Mouse (Mus musculus) liver, postnatal 0 days (tissue): ENCODE results near the gene Cmtm5. TPM values are rescaled to one million over a fixed set of nuclear protein-coding genes. Genes with fewer than 3 reads are reported as not detected.

Experiments used
- ATAC-seq: fragments of 200-750 bp; cut with Nextera tagmentation; 2 replicates; pipeline ENCODE4 v1.8.0; 2017; ENCODE audit warnings: mild to moderate bottlenecking, moderate library complexity
- DNase-seq: peaks from one replicate; pipeline ENCODE4 v3.0.0-alpha.2; 2016
- H3K27ac ChIP-seq: fragments of 300-500 bp; sonication (generic); 2 replicates; pipeline ENCODE4 v1.5.1; 2014; ENCODE audit warnings: antibody characterized with exemption, moderate library complexity, mild to moderate bottlenecking, low read depth
- H3K27me3 ChIP-seq: fragments of 300-500 bp; sonication (generic); 2 replicates; pipeline ENCODE4 v1.6.1; 2014; ENCODE audit warnings: low read length, control low read depth, mixed read lengths; ENCODE audit not compliant: insufficient read depth
- H3K36me3 ChIP-seq: fragments of 300-500 bp; sonication (generic); replicated peaks from 2 replicates; pipeline ENCODE4 v1.6.1; 2014; ENCODE audit warnings: mild to moderate bottlenecking, control low read depth, low read length, moderate library complexity, mixed read lengths; ENCODE audit not compliant: insufficient read depth
- H3K4me1 ChIP-seq: fragments of 300-500 bp; sonication (generic); 2 replicates; pipeline ENCODE4 v1.6.1; 2014; ENCODE audit warnings: antibody characterized with exemption, mild to moderate bottlenecking, control low read depth; ENCODE audit not compliant: insufficient read depth
- H3K4me2 ChIP-seq: fragments of 300-500 bp; sonication (generic); 2 replicates; pipeline ENCODE4 v1.6.1; 2014; ENCODE audit warnings: low read depth, mild to moderate bottlenecking, low read length, moderate library complexity, mixed read lengths
- H3K4me3 ChIP-seq: fragments of 300-500 bp; sonication (generic); 2 replicates; pipeline ENCODE4 v1.5.1; 2014; ENCODE audit warnings: low read depth, low read length
- H3K9ac ChIP-seq: fragments of 300-500 bp; sonication (generic); replicated peaks from 2 replicates; pipeline ENCODE4 v1.6.1; 2014; ENCODE audit warnings: mild to moderate bottlenecking, moderate library complexity
- H3K9me3 ChIP-seq: fragments of 300-500 bp; sonication (generic); 2 replicates; pipeline ENCODE4 v1.6.1; 2016; ENCODE audit warnings: mild to moderate bottlenecking, control low read depth, low read length, mixed read lengths
- CTCF ChIP-seq: sonication (generic); IDR thresholded peaks from 2 replicates; pipeline ENCODE4 v1.5.1; 2016; ENCODE audit warnings: antibody characterized with exemption, low read depth
- EP300 ChIP-seq: IDR thresholded peaks from 2 replicates; pipeline ENCODE4 v1.6.1; 2016; ENCODE audit warnings: antibody characterized with exemption, low read depth, mild to moderate bottlenecking
- WGBS: fragments of 180-500 bp; shearing (Covaris S2); extraction: QIAGEN DNeasy Blood & Tissue Kit; methylation state at CpG from one replicate; pipeline ENCODE4 v1.1.7; 2014; ENCODE audit not compliant: insufficient replicate concordance; 5-methylcytosine and 5-hydroxymethylcytosine counted together
- polyA plus RNA-seq: library from polyadenylated mRNA; unstranded; fragments of >200 nt; fragmentation: Nextera tagmentation; extraction: Ambion mirVana; gene quantifications from 2 replicates; pipeline ENCODE4 v1.2.1, GENCODE M21; 2015

Gene Cmtm5
- polyA plus RNA-seq, 1 experiment from 2014 or later, result not detected

DNA sequence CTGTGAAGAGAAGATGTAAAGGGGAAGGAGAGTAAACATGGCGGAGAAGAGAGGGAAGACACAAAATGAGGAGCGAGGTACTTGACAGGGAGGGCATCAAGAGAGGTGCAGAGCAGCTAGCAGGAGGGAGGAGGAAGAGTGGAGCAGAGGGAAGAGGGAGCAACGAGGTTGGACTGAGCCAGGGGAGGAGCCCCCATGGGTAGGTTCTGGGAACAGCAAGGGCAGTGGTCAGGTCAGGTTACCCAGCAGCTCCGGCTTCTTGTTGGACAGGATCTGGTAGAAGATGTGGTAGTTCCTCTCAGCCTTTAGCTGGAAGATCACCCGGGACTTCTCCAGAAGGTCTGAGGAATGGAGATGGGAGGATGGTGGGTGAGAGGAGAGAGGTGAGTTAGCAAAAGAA is 25.4 kb downstream of the Cmtm5 start:
- WGBS, result 59% methylated on average over 5 of the region's 5 CpGs
- TF ChIP-seq EP300 (no peak), CTCF (no peak)
- no peak overlapping the region for H3K4me2 ChIP-seq
- H3K4me3 ChIP-seq, result no peak overlapping the region
- no peaks in the 10 kb centered on the region for H3K4me1 ChIP-seq
- DNase-seq (no peak), ATAC-seq (no peak)
- H3K9me3 ChIP-seq, result no peaks in the 10 kb centered on the region
- no peaks in the 10 kb centered on the region for H3K36me3 ChIP-seq
- H3K27ac ChIP-seq, result no peak overlapping the region
- no peak overlapping the region for H3K9ac ChIP-seq
- no peaks in the 10 kb centered on the region for H3K27me3 ChIP-seq

DNA sequence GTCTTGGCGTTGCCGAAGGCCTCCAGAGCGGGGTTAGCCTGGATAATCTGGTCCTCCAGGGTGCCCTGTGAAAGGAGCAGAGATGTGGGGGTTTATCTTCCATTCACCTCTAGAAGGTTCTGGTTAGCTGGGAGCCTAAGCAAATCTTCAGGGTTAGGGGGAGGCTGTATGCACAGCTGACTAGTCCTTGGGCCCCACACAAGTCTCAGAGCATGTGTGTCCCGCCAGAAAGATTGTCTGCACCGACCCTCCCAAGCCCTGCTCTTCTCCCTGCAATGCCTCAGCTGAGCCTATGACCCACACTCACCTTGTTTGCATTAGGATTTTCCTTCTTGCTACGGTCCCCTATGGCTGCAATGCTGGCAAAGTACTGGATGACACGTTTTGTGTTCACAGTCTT is 26.7 kb downstream of the Cmtm5 start:
- Histone ChIP-seq H3K4me3 (no peak overlapping the region), H3K4me2 (no peak overlapping the region), H3K9ac (no peak overlapping the region), H3K27ac (no peak overlapping the region), H3K27me3 (no peaks in the 10 kb centered on the region), H3K36me3 (no peaks in the 10 kb centered on the region), H3K9me3 (no peaks in the 10 kb centered on the region), H3K4me1 (no peaks in the 10 kb centered on the region)
- no peak for ATAC-seq
- WGBS, result 73% methylated on average over 7 of the region's 7 CpGs
- DNase-seq, result no peak
- TF ChIP-seq EP300 (no peak), CTCF (no peak)

DNA sequence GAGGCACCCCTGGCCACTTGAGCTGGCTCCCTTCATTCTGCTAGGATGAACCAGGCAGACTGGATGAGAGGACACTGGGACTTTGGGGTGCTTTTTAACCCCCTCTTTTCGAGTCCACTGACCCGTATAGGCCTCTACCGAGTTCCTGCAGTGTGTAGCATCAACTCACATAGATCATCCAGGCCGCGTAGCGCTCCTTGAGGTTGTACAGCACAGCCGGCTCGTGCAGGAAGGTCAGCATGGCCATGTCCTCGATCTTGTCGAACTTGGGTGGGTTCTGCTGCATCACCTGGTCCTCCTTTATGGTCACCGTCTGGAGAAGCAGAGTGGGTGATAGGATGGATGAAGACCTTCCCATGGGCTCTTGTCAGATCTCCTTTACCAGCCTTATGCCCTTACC is 27.7 kb downstream of the Cmtm5 start:
- DNase-seq, result no peak
- WGBS, result 74% methylated on average over 11 of the region's 11 CpGs
- H3K9ac ChIP-seq, result no peak overlapping the region
- no peaks in the 10 kb centered on the region for H3K9me3 ChIP-seq
- TF ChIP-seq CTCF (no peak), EP300 (no peak)
- H3K27ac ChIP-seq, result no peak overlapping the region
- no peaks in the 10 kb centered on the region for H3K4me1 ChIP-seq
- no peak overlapping the region for H3K4me2 ChIP-seq
- no peaks in the 10 kb centered on the region for H3K36me3 ChIP-seq
- no peak overlapping the region for H3K4me3 ChIP-seq
- no peak for ATAC-seq
- H3K27me3 ChIP-seq, result no peaks in the 10 kb centered on the region

DNA sequence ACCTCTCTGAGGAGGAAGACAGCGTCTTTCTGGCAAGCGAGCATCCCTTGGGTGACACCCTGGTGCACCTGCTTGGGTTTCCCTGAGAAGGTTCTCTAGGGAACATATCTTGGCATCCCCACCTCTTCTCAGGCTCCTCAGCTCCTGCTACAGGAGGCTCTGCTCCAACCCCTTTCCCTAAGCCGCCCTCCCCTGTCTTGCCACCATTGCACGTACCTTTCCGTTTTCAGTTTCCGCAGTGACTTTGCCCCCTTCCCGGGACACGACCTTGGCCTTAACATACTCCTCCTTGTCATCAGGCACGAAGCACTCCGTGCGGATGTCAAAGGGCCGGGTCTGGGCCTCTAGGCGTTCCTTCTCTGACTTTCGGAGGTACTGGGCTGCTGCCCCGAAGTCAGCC is 29.0 kb downstream of the Cmtm5 start:
- WGBS, result 69% methylated on average over 15 of the region's 15 CpGs
- Histone ChIP-seq H3K4me2 (no peak overlapping the region), H3K4me3 (no peak overlapping the region), H3K27me3 (no peaks in the 10 kb centered on the region), H3K9ac (no peak overlapping the region), H3K36me3 (no peaks in the 10 kb centered on the region), H3K9me3 (no peaks in the 10 kb centered on the region), H3K4me1 (no peaks in the 10 kb centered on the region), H3K27ac (no peak overlapping the region)
- ATAC-seq, result no peak
- DNase-seq, result no peak
- TF ChIP-seq CTCF (no peak), EP300 (no peak)

DNA sequence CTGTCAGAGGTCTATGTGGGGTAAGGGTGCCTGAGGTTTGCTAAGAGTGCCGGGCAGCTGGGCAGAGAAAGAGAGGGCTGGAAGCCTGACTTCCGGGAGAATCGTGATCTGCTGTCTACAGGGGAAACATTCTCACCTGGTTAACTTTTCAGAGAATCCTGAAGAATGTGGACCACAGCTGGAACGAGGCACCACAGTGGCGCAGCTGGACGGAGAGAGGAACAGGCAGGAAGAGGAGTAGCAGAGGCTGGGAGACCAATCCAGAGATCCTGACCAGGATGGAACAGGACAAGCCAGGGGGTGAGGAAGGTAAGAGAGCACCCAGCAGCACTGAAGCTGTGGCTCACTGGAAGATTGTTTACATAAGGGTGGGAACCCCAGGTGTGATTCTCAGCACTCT is 29.6 kb downstream of the Cmtm5 start:
- DNase-seq (no peak), ATAC-seq (no peak)
- no peak overlapping the region for H3K4me3 ChIP-seq
- no peaks in the 10 kb centered on the region for H3K4me1 ChIP-seq
- no peak for TF ChIP-seq CTCF
- no peak for TF ChIP-seq EP300
- H3K27me3 ChIP-seq, result no peaks in the 10 kb centered on the region
- 54% methylated on average over 6 of the region's 6 CpGs for WGBS
- no peaks in the 10 kb centered on the region for H3K9me3 ChIP-seq
- no peak overlapping the region for H3K4me2 ChIP-seq
- no peak overlapping the region for H3K9ac ChIP-seq
- no peaks in the 10 kb centered on the region for H3K36me3 ChIP-seq
- no peak overlapping the region for H3K27ac ChIP-seq

DNA sequence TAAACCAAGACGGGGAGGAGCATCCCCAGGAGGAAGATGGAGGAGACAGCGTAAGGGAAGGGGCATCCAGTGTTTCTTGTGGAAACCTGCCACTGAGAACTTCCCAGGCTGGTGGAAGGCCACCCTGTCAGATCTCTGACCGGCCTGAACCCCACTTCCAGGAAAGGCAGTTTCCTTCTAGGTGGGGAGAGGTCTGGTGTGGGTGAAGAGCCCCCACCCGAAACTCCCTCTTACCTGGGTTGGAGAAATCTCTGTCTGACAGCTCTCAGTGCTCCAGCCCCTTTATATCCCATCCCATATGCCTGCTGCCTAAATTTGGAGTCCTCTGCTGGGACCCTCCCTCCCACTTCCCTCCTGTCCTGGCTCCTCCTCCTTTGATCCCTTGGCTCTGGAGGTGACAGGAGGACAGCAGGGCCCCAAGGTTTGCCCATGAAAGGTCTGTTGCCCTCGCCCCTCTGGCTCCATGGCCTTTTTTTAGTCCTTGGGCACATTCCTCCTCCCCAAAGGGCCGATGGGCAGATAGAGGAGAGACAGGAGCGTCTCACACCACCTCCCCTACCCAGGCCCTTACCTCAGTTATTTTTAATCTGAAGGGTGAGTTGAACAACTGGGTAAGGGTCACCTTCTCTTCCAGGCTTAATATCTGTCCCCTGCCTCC is 30.4 kb downstream of the Cmtm5 start, which contains the start of gene Myh6:
Gene Myh6, minus strand, starts transcription at position 608 of the 658 bp plus-strand sequence.
- H3K27ac ChIP-seq, result no peak within 1 kb of the TSS
- no peaks in the 10 kb centered on the region for H3K27me3 ChIP-seq
- H3K9me3 ChIP-seq, result no peaks in the 10 kb centered on the region
- DNase-seq (no peak), ATAC-seq (no peak)
- TF ChIP-seq EP300, result no peak
- TF ChIP-seq CTCF, result no peak
- WGBS, result 61% methylated on average over 7 of the region's 7 CpGs
- H3K9ac ChIP-seq, result no peak within 1 kb of the TSS
- H3K36me3 ChIP-seq, result no peaks in the 10 kb centered on the region
- no peak within 1 kb of the TSS for H3K4me3 ChIP-seq
- H3K4me2 ChIP-seq, result no peak within 1 kb of the TSS
- H3K4me1 ChIP-seq, result no peaks in the 10 kb centered on the region

DNA sequence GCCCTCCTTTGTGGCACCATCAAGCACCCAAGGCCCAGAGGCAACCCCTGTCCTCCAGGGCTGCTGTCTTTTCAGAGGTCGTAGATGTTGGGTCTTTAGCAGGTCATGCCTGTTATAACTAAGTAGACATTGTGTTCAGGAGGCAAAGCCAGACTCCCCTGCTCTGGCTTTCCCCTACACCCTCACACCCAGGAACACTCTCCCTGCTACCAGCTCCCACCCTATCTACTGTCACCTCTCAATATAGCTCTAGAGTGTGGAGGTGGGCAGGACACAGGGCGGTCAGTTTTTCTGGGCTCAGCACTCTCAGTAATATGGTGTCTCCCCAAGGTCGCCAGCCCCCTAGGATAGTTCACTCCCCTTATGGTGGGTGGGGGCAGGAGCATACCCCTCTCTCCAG is 31.8 kb downstream of the Cmtm5 start:
- WGBS, result 70% methylated on average over 3 of the region's 3 CpGs
- no peaks in the 10 kb centered on the region for H3K27me3 ChIP-seq
- no peak overlapping the region for H3K4me3 ChIP-seq
- no peak for ATAC-seq
- H3K4me1 ChIP-seq, result no peaks in the 10 kb centered on the region
- H3K9ac ChIP-seq, result no peak overlapping the region
- H3K4me2 ChIP-seq, result no peak overlapping the region
- DNase-seq, result no peak
- no peak for TF ChIP-seq CTCF
- H3K9me3 ChIP-seq, result no peaks in the 10 kb centered on the region
- no peak overlapping the region for H3K27ac ChIP-seq
- no peaks in the 10 kb centered on the region for H3K36me3 ChIP-seq
